Mouse (Mus musculus): Measurements from ENCODE around the gene Tceal1. TPM values are rescaled to one million over a fixed set of nuclear protein-coding genes. Genes with fewer than 3 reads are reported as not detected.

Gene Tceal1
- polyA plus RNA-seq, 1 experiment from 2014 or later: 10.2 TPM

DNA sequence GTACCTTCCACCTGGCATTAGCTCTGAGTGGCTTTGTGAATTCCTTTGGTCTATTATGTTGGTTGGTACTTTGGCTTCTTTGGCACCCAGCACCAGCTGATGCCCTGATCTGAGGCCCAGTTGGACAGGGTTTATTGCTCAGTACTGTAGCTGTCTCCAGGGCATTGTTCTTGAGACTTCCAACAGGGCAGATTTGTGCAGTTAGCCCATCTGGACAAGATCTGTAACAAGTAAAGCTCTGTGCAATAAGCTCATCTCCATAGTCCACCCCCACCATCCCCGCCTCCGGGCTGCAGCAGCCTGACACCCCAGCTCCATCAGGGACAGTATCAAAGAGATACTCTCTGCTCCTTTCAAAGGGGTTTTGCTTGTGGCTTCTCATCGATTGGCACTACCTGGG is 47.7 kb downstream of the Tceal1 start:
- no peaks in the 10 kb centered on the region for H3K4me1 ChIP-seq (replicated peaks)
- H3K4me3 ChIP-seq (replicated peaks): no peak overlapping the region
- H3K27me3 ChIP-seq: no peaks in the 10 kb centered on the region
- no peak for ATAC-seq (ENCODE audit: insufficient number of reproducible peaks, insufficient read depth, low FRiP score, low TSS enrichment, low read depth)
- WGBS: 91% methylated on average over 3 of the region's 3 CpGs
- no peak overlapping the region for H3K4me2 ChIP-seq
- H3K9ac ChIP-seq (replicated peaks): no peak overlapping the region
- no peak overlapping the region for H3K27ac ChIP-seq
- peaks cover 6% of the 10 kb centered on the region for H3K36me3 ChIP-seq
- H3K9me3 ChIP-seq: no peaks in the 10 kb centered on the region

Other genes with a start within 250 kb of the Tceal1 start
- gene Kir3dl1, start 190.0 kb upstream of the Tceal1 start, polyA plus RNA-seq (2016; fragmentation: Nextera tagmentation; extraction: Ambion mirVana): not detected in 2 replicates
- not detected in 2 replicates for gene Kir3dl2, start 163.9 kb upstream of the Tceal1 start, polyA plus RNA-seq (2016; fragmentation: Nextera tagmentation; extraction: Ambion mirVana)
- 23.6 and 26.4 TPM in 2 replicates for gene Tceal3, start 117.1 kb upstream of the Tceal1 start, polyA plus RNA-seq (2016; fragmentation: Nextera tagmentation; extraction: Ambion mirVana)
- gene Morf4l2, start 35.7 kb downstream of the Tceal1 start, polyA plus RNA-seq (2016; fragmentation: Nextera tagmentation; extraction: Ambion mirVana): 576 and 582 TPM in 2 replicates
- gene Glra4, start 72.2 kb downstream of the Tceal1 start, polyA plus RNA-seq (2016; fragmentation: Nextera tagmentation; extraction: Ambion mirVana): 0.18 TPM in 1 of 2 replicates, not detected in the other
- 5.4 and 5.5 TPM in 2 replicates for gene Plp1, start 114.7 kb downstream of the Tceal1 start, polyA plus RNA-seq (2016; fragmentation: Nextera tagmentation; extraction: Ambion mirVana)
- 0.35 and 0.39 TPM in 2 replicates for gene Rab9b, start 160.8 kb downstream of the Tceal1 start, polyA plus RNA-seq (2016; fragmentation: Nextera tagmentation; extraction: Ambion mirVana)
- gene H2bfm, start 219.3 kb downstream of the Tceal1 start, polyA plus RNA-seq (2016; fragmentation: Nextera tagmentation; extraction: Ambion mirVana): not detected in 2 replicates

Measured in limb, embryonic 12.5 days (tissue).